Mouse (Mus musculus) embryonic facial prominence, embryonic 12.5 days (tissue): ENCODE results near the gene Crocc. TPM values are rescaled to one million over a fixed set of nuclear protein-coding genes. Genes with fewer than 3 reads are reported as not detected.

Experiments
- ATAC-seq: fragments of 200-750 bp; cut with Nextera tagmentation; 2 replicates; pipeline ENCODE4 v1.8.0; 2017; ENCODE audit not compliant: insufficient number of reproducible peaks, insufficient read depth, low FRiP score, low TSS enrichment
- H3K27ac ChIP-seq: fragments of 300-500 bp; sonication (generic); 2 replicates; pipeline ENCODE4 v1.5.1; 2016; ENCODE audit warnings: mild to moderate bottlenecking
- H3K27me3 ChIP-seq: fragments of 300-500 bp; sonication (generic); 2 replicates; pipeline ENCODE4 v1.6.1; 2016; ENCODE audit warnings: mild to moderate bottlenecking, moderate library complexity
- H3K36me3 ChIP-seq: fragments of 300-500 bp; sonication (generic); 2 replicates; pipeline ENCODE4 v1.6.1; 2016; ENCODE audit warnings: mild to moderate bottlenecking
- H3K4me1 ChIP-seq: fragments of 300-500 bp; sonication (generic); 2 replicates; pipeline ENCODE4 v1.6.1; 2016
- H3K4me2 ChIP-seq: fragments of 300-500 bp; sonication (generic); replicated peaks from 2 replicates; pipeline ENCODE4 v1.6.1; 2016; ENCODE audit warnings: mild to moderate bottlenecking, moderate library complexity
- H3K4me3 ChIP-seq: fragments of 300-500 bp; sonication (generic); 2 replicates; pipeline ENCODE4 v1.5.1; 2016; ENCODE audit warnings: mild to moderate bottlenecking
- H3K9ac ChIP-seq: fragments of 300-500 bp; sonication (generic); 2 replicates; pipeline ENCODE4 v1.6.1; 2016; ENCODE audit warnings: mild to moderate bottlenecking, moderate library complexity
- H3K9me3 ChIP-seq: fragments of 300-500 bp; sonication (generic); 2 replicates; pipeline ENCODE4 v1.6.1; 2016; ENCODE audit warnings: mild to moderate bottlenecking, moderate library complexity
- WGBS: fragments of 180-500 bp; shearing (Covaris S2); methylation state at CpG from one replicate; pipeline ENCODE4 v1.1.7; 2016; 5-methylcytosine and 5-hydroxymethylcytosine counted together
- polyA plus RNA-seq: library from polyadenylated mRNA; unstranded; fragments of >200 nt; fragmentation: Nextera tagmentation; extraction: Ambion mirVana; gene quantifications from 2 replicates; pipeline ENCODE4 v1.2.1, GENCODE M21; 2016

The Crocc gene
- polyA plus RNA-seq, 1 experiment from 2014 or later: 13.2 TPM

GRCm38 (mm10) chr4:140977886-140978692, 82.3 kb downstream of the Crocc start:
- H3K36me3 ChIP-seq: peaks cover 68% of the 10 kb centered on the region
- H3K27ac ChIP-seq: no peak overlapping the region
- 92% methylated on average over 14 of the region's 14 CpGs for WGBS
- H3K27me3 ChIP-seq: no peaks in the 10 kb centered on the region
- ATAC-seq: no peak
- H3K4me2 ChIP-seq: no peak overlapping the region
- H3K4me1 ChIP-seq: peaks cover 3% of the 10 kb centered on the region
- H3K9ac ChIP-seq: no peak overlapping the region
- H3K4me3 ChIP-seq: no peak overlapping the region
- 0 out of 2 replicates have a peak, but pooled peaks cover 5% of the 10 kb centered on the region for H3K9me3 ChIP-seq

DNA sequence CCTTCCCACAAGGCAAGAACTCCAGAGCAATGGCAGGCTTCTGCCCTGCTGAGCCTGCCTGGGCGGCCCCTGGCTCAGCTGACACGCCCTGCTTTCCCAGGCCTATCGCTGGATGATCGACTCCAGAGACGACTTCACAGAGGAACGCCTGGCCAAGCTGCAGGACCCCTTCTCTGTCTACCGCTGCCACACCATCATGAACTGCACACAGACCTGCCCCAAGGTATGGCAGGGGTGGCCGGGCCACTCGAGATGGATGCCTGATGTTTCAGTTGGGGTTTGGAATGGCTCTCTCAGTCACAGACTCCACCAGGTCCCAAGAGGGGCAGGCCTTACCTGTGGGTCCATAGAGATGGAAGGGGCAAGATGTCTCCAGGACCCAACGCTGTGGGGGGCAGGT, 83.1 kb downstream of the Crocc start:
- H3K4me2 ChIP-seq: no peak overlapping the region
- no peaks in the 10 kb centered on the region for H3K4me1 ChIP-seq
- peaks cover 76% of the 10 kb centered on the region for H3K36me3 ChIP-seq
- H3K9me3 ChIP-seq: 0 out of 2 replicates have a peak, but pooled peaks cover 5% of the 10 kb centered on the region
- no peak overlapping the region for H3K9ac ChIP-seq
- no peak overlapping the region for H3K27ac ChIP-seq
- 87% methylated on average over 10 of the region's 10 CpGs for WGBS
- no peaks in the 10 kb centered on the region for H3K27me3 ChIP-seq
- no peak for ATAC-seq
- no peak overlapping the region for H3K4me3 ChIP-seq

DNA sequence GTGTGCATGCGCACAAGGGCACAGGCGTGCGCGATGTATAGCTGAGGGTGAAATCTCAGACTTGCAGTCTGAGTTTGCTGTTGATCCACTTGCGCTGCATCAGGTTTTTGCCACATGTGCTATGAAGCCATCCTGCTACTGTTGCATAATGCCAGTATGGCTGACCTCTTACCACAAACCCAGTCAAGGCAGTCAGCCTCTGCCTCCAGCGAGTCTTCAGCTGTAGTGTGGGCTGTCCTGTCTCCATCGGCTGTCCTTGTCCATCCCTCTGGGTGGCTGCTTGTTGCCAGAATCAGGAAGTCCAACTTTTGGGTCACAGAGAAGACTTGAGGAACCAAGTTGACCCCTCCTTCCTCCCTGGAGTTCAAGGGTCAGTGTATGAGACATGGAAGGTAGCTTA, 85.0 kb downstream of the Crocc start:
- Histone ChIP-seq H3K36me3 (peaks cover 94% of the 10 kb centered on the region), H3K4me1 (no peaks in the 10 kb centered on the region), H3K27ac (no peak overlapping the region), H3K27me3 (no peaks in the 10 kb centered on the region), H3K9me3 (no peaks in the 10 kb centered on the region), H3K9ac (no peak overlapping the region), H3K4me3 (no peak overlapping the region), H3K4me2 (no peak overlapping the region)
- WGBS: 91% methylated on average over 7 of the region's 7 CpGs
- no peak for ATAC-seq

DNA sequence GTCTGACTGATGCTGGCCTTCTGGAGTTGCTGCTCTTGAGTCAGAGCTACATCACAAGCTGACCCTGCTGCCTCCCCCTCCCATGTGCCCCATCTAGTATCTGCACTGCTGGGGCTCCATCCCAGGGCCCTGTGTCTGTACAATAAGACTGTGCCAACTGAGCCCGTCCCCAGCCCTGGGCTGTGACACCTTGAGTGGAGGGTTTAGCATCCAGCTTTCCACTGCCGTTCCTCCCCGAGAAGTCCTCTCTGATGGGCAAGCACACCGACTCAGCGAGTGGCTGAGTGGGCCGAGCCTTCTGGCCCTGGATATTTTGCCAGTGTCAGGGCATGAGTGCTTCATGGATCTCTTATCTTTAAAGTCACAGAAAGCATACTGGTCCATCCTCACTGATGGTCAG, 85.9 kb downstream of the Crocc start:
- Histone ChIP-seq H3K9ac (no peak overlapping the region), H3K27ac (no peak overlapping the region), H3K4me1 (no peaks in the 10 kb centered on the region), H3K36me3 (peaks cover 97% of the 10 kb centered on the region), H3K27me3 (no peaks in the 10 kb centered on the region), H3K9me3 (no peaks in the 10 kb centered on the region), H3K4me3 (no peak overlapping the region), H3K4me2 (no peak overlapping the region)
- 95% methylated on average over 6 of the region's 6 CpGs for WGBS
- ATAC-seq: no peak

DNA sequence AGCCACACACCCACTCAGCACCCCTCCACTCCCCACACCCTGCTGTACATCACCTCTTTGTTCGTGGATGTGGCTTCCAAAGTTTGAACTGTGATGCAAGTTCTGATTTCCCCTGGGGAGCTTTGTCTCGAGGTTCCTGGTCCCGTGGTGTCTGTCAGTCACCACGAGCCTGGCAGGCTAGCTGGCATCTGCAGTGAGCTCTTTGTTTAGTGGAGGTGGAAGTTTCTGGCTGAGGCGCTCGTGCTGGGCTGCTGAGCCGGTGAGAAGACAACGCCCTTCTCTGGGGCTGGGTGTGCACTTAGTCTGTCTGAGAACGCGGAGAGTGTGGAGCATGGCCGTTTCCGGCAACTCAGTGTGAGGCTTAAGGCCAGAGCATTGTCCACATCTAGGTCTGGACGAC, 88.7 kb downstream of the Crocc start:
- H3K4me3 ChIP-seq: no peak overlapping the region
- H3K4me1 ChIP-seq: no peaks in the 10 kb centered on the region
- no peaks in the 10 kb centered on the region for H3K9me3 ChIP-seq
- peaks cover 97% of the 10 kb centered on the region for H3K36me3 ChIP-seq
- no peak overlapping the region for H3K9ac ChIP-seq
- no peak overlapping the region for H3K27ac ChIP-seq
- 87% methylated on average over 13 of the region's 13 CpGs for WGBS
- H3K4me2 ChIP-seq: no peak overlapping the region
- no peaks in the 10 kb centered on the region for H3K27me3 ChIP-seq
- ATAC-seq: no peak

DNA sequence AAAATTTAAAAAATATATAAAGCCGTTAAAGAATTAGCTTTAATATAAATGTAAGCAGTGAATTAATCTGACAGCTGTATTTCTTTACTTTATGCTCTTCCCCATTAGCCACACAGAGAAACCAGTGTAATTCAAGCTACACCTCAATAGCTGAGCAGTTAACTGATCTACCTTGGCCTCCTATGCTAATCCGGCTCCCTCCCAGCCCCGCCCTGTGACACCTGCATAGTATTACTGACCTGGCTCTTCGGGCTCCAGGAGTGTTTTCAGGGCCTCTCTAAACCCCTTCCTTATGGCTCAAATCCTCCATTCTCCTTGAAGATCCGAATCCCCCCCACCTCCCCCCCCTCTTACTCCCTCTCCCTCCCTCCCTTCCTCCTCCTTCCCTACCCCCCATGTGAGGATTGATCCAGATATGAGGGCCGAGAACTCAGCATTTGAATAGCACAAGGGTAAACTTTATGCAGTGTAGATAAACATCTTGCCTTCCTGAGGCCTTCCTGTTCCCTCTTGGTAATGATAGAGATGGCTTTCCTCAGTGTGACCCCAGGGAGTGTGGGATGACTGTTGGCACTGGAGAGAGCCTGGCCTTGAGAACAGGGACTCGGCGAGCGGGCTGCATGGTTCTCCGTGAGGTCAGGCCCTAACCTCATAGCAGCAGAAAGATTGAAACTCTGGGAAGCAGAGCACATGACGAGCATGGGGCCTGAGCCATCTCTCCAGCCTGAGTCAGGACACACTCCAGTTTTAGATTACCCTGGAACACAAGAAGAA, 92.8 kb downstream of the Crocc start:
- Histone ChIP-seq H3K27me3 (no peaks in the 10 kb centered on the region), H3K9me3 (no peaks in the 10 kb centered on the region), H3K4me2 (no peak overlapping the region), H3K27ac (no peak overlapping the region), H3K9ac (no peak overlapping the region; the same call in 1 of the 2 replicates), H3K4me1 (peaks cover 5% of the 10 kb centered on the region; the same call in 1 of the 2 replicates), H3K36me3 (peaks cover 65% of the 10 kb centered on the region), H3K4me3 (no peak overlapping the region)
- WGBS: 79% methylated on average over 11 of the region's 11 CpGs
- no peak for ATAC-seq

Other genes starting within 250 kb of the Crocc start
- gene Padi3, start 249.9 kb downstream of the Crocc start, polyA plus RNA-seq: 0.06 and 0.08 TPM in 2 replicates
- 0.12 and 0.14 TPM in 2 replicates for gene Padi1, start 214.8 kb downstream of the Crocc start, polyA plus RNA-seq
- gene Padi2, start 154.2 kb downstream of the Crocc start, polyA plus RNA-seq: 3.0 and 3.6 TPM in 2 replicates
- 388 and 392 TPM in 2 replicates for gene Sdhb, start 99.3 kb downstream of the Crocc start, polyA plus RNA-seq
- 56.1 and 63.3 TPM in 2 replicates for gene Atp13a2, start 73.7 kb downstream of the Crocc start, polyA plus RNA-seq
- gene Mfap2, start 50.1 kb downstream of the Crocc start, polyA plus RNA-seq: 646 and 656 TPM in 2 replicates
- 79.8 and 84.5 TPM in 2 replicates for gene Necap2, start 17.8 kb upstream of the Crocc start, polyA plus RNA-seq
- gene Spata21, start 27.8 kb upstream of the Crocc start, polyA plus RNA-seq: 0.14 TPM in 1 of 2 replicates, not detected in the other
- gene Szrd1, start 79.2 kb upstream of the Crocc start, polyA plus RNA-seq: 35.2 and 37.6 TPM in 2 replicates
- gene Fbxo42, start 87.4 kb upstream of the Crocc start, polyA plus RNA-seq: 31.6 and 32.1 TPM in 2 replicates
- gene Rsg1, start 153.4 kb upstream of the Crocc start, polyA plus RNA-seq: 7.6 and 8.6 TPM in 2 replicates
- 17.0 and 19.2 TPM in 2 replicates for gene Arhgef19, start 178.9 kb upstream of the Crocc start, polyA plus RNA-seq
- gene Epha2, start 240.7 kb upstream of the Crocc start, polyA plus RNA-seq: 3.4 and 3.5 TPM in 2 replicates